Mouse (Mus musculus): ENCODE data around the gene Nutm2. TPM values are rescaled to one million over a fixed set of nuclear protein-coding genes. Genes with fewer than 3 reads are reported as not detected.

Nutm2 gene
- not detected in 2 replicates for total RNA-seq (2014; rRNA removed)
- not detected in 2 replicates for polyA plus RNA-seq (2015; fragmentation: Nextera tagmentation; extraction: Ambion mirVana)

- Histone ChIP-seq H3K9ac (replicated peaks; ENCODE audit: low read length, poor library complexity, severe bottlenecking) (no peak within 1 kb of the TSS), H3K9me3 (ENCODE audit: low read length) (no peaks in the 10 kb centered on the region), H3K27me3 (ENCODE audit: insufficient read depth, low read length) (no peaks in the 10 kb centered on the region), H3K36me3 (ENCODE audit: insufficient read depth, low read length) (no peaks in the 10 kb centered on the region), H3K4me3 (ENCODE audit: low read depth, low read length) (no peak within 1 kb of the TSS), H3K4me1 (ENCODE audit: insufficient read depth, low read length) (no peaks in the 10 kb centered on the region), H3K4me2 (ENCODE audit: low read depth, low read length, poor library complexity, severe bottlenecking) (no peak within 1 kb of the TSS), H3K27ac (ENCODE audit: low read depth, low read length) (no peak within 1 kb of the TSS)
- 81% methylated on average over 4 of the region's 4 CpGs for WGBS
- no peak for TF ChIP-seq CTCF (IDR thresholded peaks at IDR 0.05)
- ATAC-seq (ENCODE audit: low FRiP score) (no peak), DNase-seq (ENCODE audit: low spot score) (no peak)
Measured at GRCm38 (mm10) chr13:50467007-50467406, at the start of gene Nutm2. TSS of gene Nutm2 (plus strand) at chr13:50467307.

- Histone ChIP-seq H3K36me3 (ENCODE audit: insufficient read depth, low read length) (no peaks in the 10 kb centered on the region; the same call in 1 of the 2 replicates), H3K4me3 (ENCODE audit: low read depth, low read length) (peak within 1 kb of the TSS; percentile 90), H3K27me3 (ENCODE audit: insufficient read depth, low read length) (no peaks in the 10 kb centered on the region), H3K4me1 (ENCODE audit: insufficient read depth, low read length) (peaks cover 3% of the 10 kb centered on the region; the same call in 1 of the 2 replicates), H3K4me2 (ENCODE audit: low read depth, low read length, poor library complexity, severe bottlenecking) (peak within 1 kb of the TSS; percentile 88), H3K9ac (replicated peaks; ENCODE audit: low read length, poor library complexity, severe bottlenecking) (peak within 1 kb of the TSS; percentile 91), H3K9me3 (ENCODE audit: low read length) (no peaks in the 10 kb centered on the region), H3K27ac (ENCODE audit: low read depth, low read length) (peak within 1 kb of the TSS; percentile 77)
- TF ChIP-seq CTCF (IDR thresholded peaks at IDR 0.05): no peak
- DNase-seq (ENCODE audit: low spot score) (peak; percentile 84), ATAC-seq (ENCODE audit: low FRiP score) (peak; percentile 97)
- WGBS: 11% methylated on average over 35 of the region's 35 CpGs
Measured at GRCm38 (mm10) chr13:50417389-50418183, 49.5 kb upstream of the Nutm2 start, which contains the start of gene Fbxw17. TSS of gene Fbxw17 (plus strand) at chr13:50417864.

- ATAC-seq (ENCODE audit: low FRiP score): peak; percentile 32; the same call in 1 of the 2 replicates
- H3K27me3 ChIP-seq (ENCODE audit: insufficient read depth, low read length): no peaks in the 10 kb centered on the region
- DNase-seq (ENCODE audit: low spot score): peak; percentile 12
- no peaks in the 10 kb centered on the region for H3K9me3 ChIP-seq (ENCODE audit: low read length)
- H3K36me3 ChIP-seq (ENCODE audit: insufficient read depth, low read length): peaks cover 5% of the 10 kb centered on the region
- H3K9ac ChIP-seq (replicated peaks; ENCODE audit: low read length, poor library complexity, severe bottlenecking): peak overlapping the region; percentile 91
- WGBS: 39% methylated on average over 3 of the region's 3 CpGs
- H3K4me1 ChIP-seq (ENCODE audit: insufficient read depth, low read length): peaks cover 3% of the 10 kb centered on the region; the same call in 1 of the 2 replicates
- H3K4me3 ChIP-seq (ENCODE audit: low read depth, low read length): peak overlapping the region; percentile 90
- peak; percentile 36 for TF ChIP-seq CTCF (IDR thresholded peaks at IDR 0.05)
- H3K4me2 ChIP-seq (ENCODE audit: low read depth, low read length, poor library complexity, severe bottlenecking): peak overlapping the region; percentile 88
- peak overlapping the region; percentile 77; the same call in 1 of the 2 replicates for H3K27ac ChIP-seq (ENCODE audit: low read depth, low read length)
Measured at GRCm38 (mm10) chr13:50418421-50418820, 48.7 kb upstream of the Nutm2 start.

- Histone ChIP-seq H3K9ac (replicated peaks; ENCODE audit: low read length, poor library complexity, severe bottlenecking) (no peak overlapping the region), H3K27ac (ENCODE audit: low read depth, low read length) (no peak overlapping the region), H3K27me3 (ENCODE audit: insufficient read depth, low read length) (no peaks in the 10 kb centered on the region), H3K9me3 (ENCODE audit: low read length) (no peaks in the 10 kb centered on the region), H3K4me1 (ENCODE audit: insufficient read depth, low read length) (peaks cover under 1% of the 10 kb centered on the region; the same call in 1 of the 2 replicates), H3K36me3 (ENCODE audit: insufficient read depth, low read length) (peaks cover 46% of the 10 kb centered on the region), H3K4me3 (ENCODE audit: low read depth, low read length) (no peak overlapping the region), H3K4me2 (ENCODE audit: low read depth, low read length, poor library complexity, severe bottlenecking) (no peak overlapping the region)
- TF ChIP-seq CTCF (IDR thresholded peaks at IDR 0.05): no peak
- no peak for ATAC-seq (ENCODE audit: low FRiP score)
- WGBS: 94% methylated on average over 8 of the region's 8 CpGs
- no peak for DNase-seq (ENCODE audit: low spot score)
Measured at GRCm38 (mm10) chr13:50423625-50424209, 43.4 kb upstream of the Nutm2 start.

GRCm38 (mm10) chr13:50424517-50424916 is 42.6 kb upstream of the Nutm2 start:
- H3K36me3 ChIP-seq (ENCODE audit: insufficient read depth, low read length): peaks cover 54% of the 10 kb centered on the region
- no peak overlapping the region for H3K4me3 ChIP-seq (ENCODE audit: low read depth, low read length)
- DNase-seq (ENCODE audit: low spot score): no peak
- ATAC-seq (ENCODE audit: low FRiP score): no peak
- no peak overlapping the region for H3K27ac ChIP-seq (ENCODE audit: low read depth, low read length)
- no peak overlapping the region for H3K9ac ChIP-seq (replicated peaks; ENCODE audit: low read length, poor library complexity, severe bottlenecking)
- 99% methylated on average over 2 of the region's 2 CpGs for WGBS
- no peaks in the 10 kb centered on the region for H3K9me3 ChIP-seq (ENCODE audit: low read length)
- H3K27me3 ChIP-seq (ENCODE audit: insufficient read depth, low read length): no peaks in the 10 kb centered on the region
- H3K4me1 ChIP-seq (ENCODE audit: insufficient read depth, low read length): no peaks in the 10 kb centered on the region
- TF ChIP-seq CTCF (IDR thresholded peaks at IDR 0.05): no peak
- H3K4me2 ChIP-seq (ENCODE audit: low read depth, low read length, poor library complexity, severe bottlenecking): no peak overlapping the region

- DNase-seq (ENCODE audit: low spot score): no peak
- H3K9me3 ChIP-seq (ENCODE audit: low read length): no peaks in the 10 kb centered on the region
- no peak overlapping the region for H3K4me2 ChIP-seq (ENCODE audit: low read depth, low read length, poor library complexity, severe bottlenecking)
- no peak overlapping the region for H3K9ac ChIP-seq (replicated peaks; ENCODE audit: low read length, poor library complexity, severe bottlenecking)
- WGBS: 97% methylated on average over 4 of the region's 4 CpGs
- no peak for TF ChIP-seq CTCF (IDR thresholded peaks at IDR 0.05)
- H3K27ac ChIP-seq (ENCODE audit: low read depth, low read length): no peak overlapping the region
- no peak overlapping the region for H3K4me3 ChIP-seq (ENCODE audit: low read depth, low read length)
- peaks cover 62% of the 10 kb centered on the region for H3K36me3 ChIP-seq (ENCODE audit: insufficient read depth, low read length)
- no peak for ATAC-seq (ENCODE audit: low FRiP score)
- no peaks in the 10 kb centered on the region for H3K27me3 ChIP-seq (ENCODE audit: insufficient read depth, low read length)
- no peaks in the 10 kb centered on the region for H3K4me1 ChIP-seq (ENCODE audit: insufficient read depth, low read length)
Measured at GRCm38 (mm10) chr13:50426686-50427085, 40.4 kb upstream of the Nutm2 start.

Data from midbrain, postnatal 0 days (tissue).